Mouse (Mus musculus) C2C12 (cell line): ENCODE data around the gene Gm10330.
"Not testable (repeated sequence)": the region's sequence is repeated elsewhere in the genome, so short reads cannot be mapped to it uniquely, and the experiment has no call there.

Experiments used
- CEBPB ChIP-seq: IDR thresholded peaks from one replicate; pipeline ENCODE4 v1.6.1; 2011; ENCODE audit warnings: low read depth, mild to moderate bottlenecking, control low read depth, moderate library complexity
- CTCF ChIP-seq: IDR thresholded peaks from one replicate; pipeline ENCODE4 v1.5.1; 2011; ENCODE audit not compliant: control insufficient read depth, insufficient read depth, insufficient read length
- MYOD1 ChIP-seq: IDR thresholded peaks from one replicate; pipeline ENCODE4 v1.6.1; 2011; ENCODE audit warnings: low read depth; ENCODE audit not compliant: control insufficient read depth, insufficient read length
- MYOG ChIP-seq: IDR thresholded peaks from one replicate; pipeline ENCODE4 v1.6.1; 2011; ENCODE audit not compliant: control insufficient read depth, insufficient read length; ENCODE audit errors: extremely low read depth
- USF1 ChIP-seq: IDR thresholded peaks from one replicate; pipeline ENCODE4 v1.6.1; 2011; ENCODE audit warnings: low read depth, mild to moderate bottlenecking, control low read depth, moderate library complexity

DNA sequence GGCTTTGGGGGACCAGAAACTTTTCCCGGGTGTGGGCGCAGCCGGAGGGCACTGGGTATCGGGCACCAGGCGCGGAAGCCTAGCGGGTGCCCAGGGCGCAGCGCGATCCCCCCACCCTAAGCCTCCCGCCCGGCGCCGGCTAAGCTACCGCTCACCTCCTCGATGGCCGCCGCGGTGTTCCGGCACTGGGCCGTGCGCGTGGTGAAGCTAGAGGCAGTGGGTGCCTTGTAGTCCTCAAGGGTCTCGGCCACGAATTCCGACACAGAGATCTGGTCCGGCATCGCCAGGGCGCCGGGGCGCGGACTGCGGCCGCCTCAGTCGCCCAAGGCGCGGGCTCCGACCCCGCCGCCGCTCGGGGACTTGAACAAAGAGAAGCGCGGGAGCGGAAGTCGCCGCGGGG is 20.3 kb upstream of the Gm10330 start:
- TF ChIP-seq CTCF, MYOG, MYOD1, CEBPB, USF1: not testable (repeated sequence)
